Mouse (Mus musculus): Measurements from ENCODE around the gene Cd300lf.

DNA sequence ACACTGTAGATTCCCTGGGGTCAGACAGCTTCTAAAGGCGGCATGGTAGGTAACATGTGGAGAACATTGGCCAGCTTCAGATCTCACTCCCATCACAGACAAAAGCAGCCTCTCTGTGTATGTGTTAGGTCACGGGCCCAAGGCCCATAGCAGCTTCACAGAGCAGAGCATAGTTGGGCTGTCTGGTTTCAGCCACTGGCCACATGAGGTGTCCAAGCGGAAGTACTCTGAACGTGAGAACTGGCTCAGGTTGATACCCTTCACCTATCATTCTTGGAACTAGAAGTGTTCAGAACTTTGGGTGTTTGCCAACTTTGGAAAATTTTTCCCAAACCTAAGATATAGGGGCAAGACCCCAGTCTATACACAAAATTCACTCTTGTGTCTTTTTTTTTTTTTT lies 35.6 kb upstream of the Cd300lf start:
- TF ChIP-seq CTCF (conservative IDR thresholded peaks at IDR 0.05; ENCODE audit: insufficient read depth, insufficient read length, low read depth, low read length) (no peak), POLR2A (IDR thresholded peaks at IDR 0.05; ENCODE audit: low read depth, low read length) (no peak)
